Mouse (Mus musculus): ENCODE measurements around the gene Smg6. TPM values are rescaled to one million over a fixed set of nuclear protein-coding genes. Genes with fewer than 3 reads are reported as not detected.

The Smg6 gene
- polyA plus RNA-seq, 1 experiment from 2014 or later: 17.3 TPM

DNA sequence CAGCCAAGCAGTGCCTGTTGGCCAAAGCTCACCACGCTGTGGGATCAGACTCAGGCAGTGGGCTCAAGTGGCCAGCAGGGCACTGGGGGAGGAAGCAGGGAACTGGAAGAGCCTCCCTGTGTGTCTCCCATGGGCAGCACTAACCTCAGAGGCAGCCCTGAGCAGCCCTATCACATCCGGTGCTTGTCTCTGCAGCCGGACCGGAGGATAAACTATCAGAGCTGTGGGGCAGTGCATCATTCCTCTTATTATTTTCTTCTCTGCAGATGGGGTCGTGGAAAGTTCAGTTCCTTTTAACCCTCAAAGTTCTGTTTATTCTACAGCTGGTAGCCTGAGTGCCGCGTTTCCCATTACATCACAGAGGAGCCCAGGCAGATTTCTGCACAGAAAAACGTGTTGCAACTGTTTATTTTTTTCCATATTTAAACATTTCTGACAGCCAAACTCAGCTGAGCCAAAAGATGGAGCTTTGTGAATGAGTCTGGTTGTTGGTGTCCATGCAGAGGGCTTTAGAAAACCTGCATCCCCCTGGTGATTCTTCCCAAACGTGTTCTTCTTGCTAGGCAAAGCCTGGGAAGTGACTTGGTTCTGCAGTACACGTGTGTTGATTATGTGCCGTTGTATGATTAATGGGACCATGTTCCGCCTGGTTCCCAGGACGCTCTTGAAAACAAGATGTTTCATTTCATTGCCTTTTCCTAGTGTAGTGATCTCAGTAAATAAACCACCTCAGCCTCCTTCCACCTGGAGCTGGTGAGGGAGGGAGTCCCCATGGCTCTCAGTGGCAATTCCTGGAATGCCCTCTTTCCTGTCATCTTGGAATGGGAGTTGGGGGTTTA is 126.3 kb downstream of the Smg6 start:
- no peaks in the 10 kb centered on the region for H3K36me3 ChIP-seq
- no peaks in the 10 kb centered on the region for H3K9me3 ChIP-seq
- peaks cover 75% of the 10 kb centered on the region for H3K4me1 ChIP-seq
- H3K9ac ChIP-seq: peak overlapping the region; percentile 14; the same call in 1 of the 2 replicates
- peak overlapping the region; percentile 26; the same call in 1 of the 2 replicates for H3K4me2 ChIP-seq
- 5% methylated on average over 13 of the region's 13 CpGs for WGBS
- peak overlapping the region; percentile 94 for H3K27ac ChIP-seq
- no peaks in the 10 kb centered on the region for H3K27me3 ChIP-seq
- no peak overlapping the region for H3K4me3 ChIP-seq
- peak; percentile 65 for ATAC-seq (ENCODE audit: borderline replicate concordance, extremely low read depth, low FRiP score, low TSS enrichment)

DNA sequence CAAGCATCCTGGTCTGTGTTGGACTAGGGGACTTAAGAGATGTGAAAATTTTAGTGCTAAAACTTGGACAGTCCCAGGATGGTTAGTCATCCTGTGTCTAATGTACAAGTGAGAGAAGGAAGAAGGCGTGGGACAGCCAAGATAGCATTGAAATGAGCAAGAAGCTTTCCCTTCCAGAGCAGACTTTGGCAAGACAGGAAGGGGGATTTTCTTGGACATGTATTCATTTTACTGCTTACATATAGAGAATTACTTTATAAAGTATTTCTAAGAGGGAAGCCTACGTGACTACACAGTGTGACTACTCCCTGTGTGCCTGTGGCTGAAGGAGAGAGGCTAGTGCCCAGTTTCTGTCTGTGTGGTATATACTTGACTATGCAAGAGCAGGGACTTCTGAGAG is 127.4 kb downstream of the Smg6 start:
- no peak for ATAC-seq (ENCODE audit: borderline replicate concordance, extremely low read depth, low FRiP score, low TSS enrichment)
- H3K4me1 ChIP-seq: peaks cover 67% of the 10 kb centered on the region

DNA sequence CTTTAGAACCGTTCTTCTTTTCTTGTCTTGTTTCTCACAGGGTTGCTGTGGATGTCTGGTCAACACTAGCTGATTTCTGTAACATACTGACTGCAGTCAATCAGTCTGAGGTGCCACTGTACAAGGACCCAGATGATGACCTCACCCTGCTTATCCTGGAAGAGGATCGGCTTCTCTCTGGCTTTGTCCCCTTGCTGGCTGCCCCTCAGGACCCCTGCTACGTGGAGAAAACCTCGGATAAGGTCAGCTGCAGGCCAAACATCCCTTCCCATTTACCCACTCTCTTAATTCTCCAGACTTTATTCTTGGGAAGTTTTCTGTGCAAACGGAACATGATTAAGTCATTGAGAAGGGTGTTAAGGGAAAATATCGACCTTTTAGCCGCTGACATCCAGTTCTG is 128.1 kb downstream of the Smg6 start:
- no peak overlapping the region for H3K9ac ChIP-seq

More for the DNA sequence above, 127.4 kb downstream of the Smg6 start:
- Histone ChIP-seq H3K9me3 (no peaks in the 10 kb centered on the region), H3K27me3 (no peaks in the 10 kb centered on the region), H3K36me3 (no peaks in the 10 kb centered on the region), H3K4me2 (no peak overlapping the region), H3K9ac (no peak overlapping the region), H3K27ac (peak overlapping the region; percentile 94), H3K4me3 (no peak overlapping the region)
- WGBS: 55% methylated on average over 2 of the region's 2 CpGs

DNA sequence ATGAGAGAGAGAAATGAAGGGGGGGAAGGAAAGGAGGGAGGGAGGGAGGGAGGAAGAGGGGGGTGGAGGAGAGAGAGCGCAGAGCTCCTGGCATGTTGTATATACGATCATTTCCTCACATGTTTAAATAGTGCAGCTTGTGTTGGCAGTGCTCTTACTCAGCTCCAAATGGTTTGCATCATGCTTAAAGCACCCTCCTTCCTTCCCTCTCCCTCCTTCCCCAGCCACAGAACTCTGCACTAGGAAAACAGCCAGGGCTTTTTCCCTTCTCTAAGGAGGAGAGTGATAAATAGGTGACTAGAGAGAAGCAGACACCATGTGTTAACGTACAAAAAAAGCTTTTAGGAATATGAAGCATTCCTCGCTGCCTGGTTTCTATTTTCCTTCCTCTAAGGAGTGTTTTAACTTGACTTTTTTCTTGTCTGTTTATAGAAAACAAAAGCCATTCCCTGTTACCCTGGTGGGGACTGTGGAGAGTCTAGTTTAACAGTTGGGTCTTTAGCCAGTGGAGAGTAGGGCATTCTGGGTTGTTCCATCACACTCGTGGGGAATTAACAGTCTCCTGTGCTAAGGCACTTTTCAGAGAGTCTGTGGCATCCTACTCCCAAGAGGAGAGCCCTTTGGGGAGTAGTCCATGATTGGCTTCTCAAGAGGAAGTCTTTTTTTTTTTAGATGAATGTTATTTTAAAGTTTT is 128.7 kb downstream of the Smg6 start:
- Histone ChIP-seq H3K4me2 (no peak overlapping the region), H3K36me3 (no peaks in the 10 kb centered on the region), H3K9ac (no peak overlapping the region), H3K4me3 (no peak overlapping the region), H3K27ac (peak overlapping the region; percentile 94), H3K4me1 (peaks cover 54% of the 10 kb centered on the region), H3K27me3 (no peaks in the 10 kb centered on the region), H3K9me3 (no peaks in the 10 kb centered on the region)
- 21% methylated on average over 5 of the region's 5 CpGs for WGBS
- ATAC-seq (ENCODE audit: borderline replicate concordance, extremely low read depth, low FRiP score, low TSS enrichment): peak; percentile 91

More for the DNA sequence above, 128.1 kb downstream of the Smg6 start:
- no peaks in the 10 kb centered on the region for H3K9me3 ChIP-seq
- 16% methylated on average over 7 of the region's 7 CpGs for WGBS
- H3K27ac ChIP-seq: peak overlapping the region; percentile 94
- H3K4me3 ChIP-seq: no peak overlapping the region
- H3K36me3 ChIP-seq: no peaks in the 10 kb centered on the region
- H3K4me1 ChIP-seq: peaks cover 60% of the 10 kb centered on the region
- H3K27me3 ChIP-seq: no peaks in the 10 kb centered on the region
- peak; percentile 20; the same call in 1 of the 2 replicates for ATAC-seq (ENCODE audit: borderline replicate concordance, extremely low read depth, low FRiP score, low TSS enrichment)
- H3K4me2 ChIP-seq: no peak overlapping the region

DNA sequence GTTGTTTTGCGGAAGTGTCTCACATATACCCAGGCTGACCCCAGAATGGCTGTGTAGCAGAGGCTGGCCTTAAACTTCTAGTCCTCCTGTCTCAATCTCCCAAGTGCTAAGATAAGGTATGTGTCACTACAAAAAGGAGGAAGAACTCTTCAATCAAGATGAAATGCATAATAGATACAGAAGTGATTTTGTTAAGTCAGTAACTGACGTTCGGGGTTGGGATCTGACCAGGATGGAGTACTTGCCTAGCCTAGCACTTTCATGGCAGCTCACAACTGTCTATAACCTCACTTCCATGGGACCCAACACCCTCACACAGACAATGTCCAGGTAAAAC is 129.2 kb downstream of the Smg6 start:
- Histone ChIP-seq H3K9ac (no peak overlapping the region), H3K4me1 (peaks cover 49% of the 10 kb centered on the region), H3K27me3 (no peaks in the 10 kb centered on the region), H3K9me3 (no peaks in the 10 kb centered on the region), H3K4me3 (no peak overlapping the region), H3K27ac (peak overlapping the region; percentile 94), H3K4me2 (no peak overlapping the region), H3K36me3 (no peaks in the 10 kb centered on the region)
- WGBS: 47% methylated on average over 3 of the region's 3 CpGs
- no peak for ATAC-seq (ENCODE audit: borderline replicate concordance, extremely low read depth, low FRiP score, low TSS enrichment)

DNA sequence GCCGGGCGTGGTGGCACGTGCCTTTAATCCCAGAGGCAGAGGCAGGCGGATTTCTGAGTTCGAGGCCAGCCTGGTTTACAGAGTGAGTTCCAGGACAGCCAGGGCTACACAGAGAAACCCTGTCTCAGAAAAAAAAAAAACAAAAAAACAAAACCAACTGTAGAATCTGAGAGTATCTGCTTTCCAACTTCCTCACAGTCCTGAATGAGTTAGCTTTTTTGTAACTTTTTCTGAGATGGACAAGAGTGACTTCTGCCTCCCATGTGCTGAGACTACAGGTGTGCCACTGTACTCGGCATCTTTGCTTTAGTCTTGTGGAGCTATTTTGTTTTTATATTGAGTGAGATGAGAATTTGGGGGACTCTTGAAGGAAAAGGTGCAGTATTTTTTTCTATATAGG is 137.0 kb downstream of the Smg6 start:
- no peak for ATAC-seq (ENCODE audit: borderline replicate concordance, extremely low read depth, low FRiP score, low TSS enrichment)

DNA sequence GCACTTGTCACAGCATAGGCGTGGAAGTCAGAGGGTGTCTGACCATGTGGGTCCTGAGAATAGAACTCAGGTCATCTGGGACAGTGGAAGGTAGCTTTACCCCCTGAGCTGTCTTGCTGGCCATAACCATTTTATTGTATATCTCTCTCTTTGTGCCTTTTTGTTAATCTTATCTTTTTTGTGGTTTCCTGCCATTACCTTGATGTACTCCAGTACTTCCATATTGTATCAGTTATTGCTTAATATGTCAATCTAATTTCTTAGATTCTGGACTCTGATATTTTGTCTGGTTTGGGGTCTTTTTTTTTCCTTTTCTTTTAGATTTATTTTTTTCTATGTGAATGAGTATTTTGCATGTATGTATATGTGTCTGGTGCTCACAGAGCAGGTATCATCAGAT is 138.6 kb downstream of the Smg6 start:
- Histone ChIP-seq H3K4me3 (no peak overlapping the region), H3K9ac (no peak overlapping the region), H3K27ac (no peak overlapping the region), H3K4me2 (no peak overlapping the region), H3K36me3 (no peaks in the 10 kb centered on the region), H3K27me3 (no peaks in the 10 kb centered on the region), H3K9me3 (no peaks in the 10 kb centered on the region), H3K4me1 (no peaks in the 10 kb centered on the region)
- ATAC-seq (ENCODE audit: borderline replicate concordance, extremely low read depth, low FRiP score, low TSS enrichment): no peak
- 84% methylated on average over 1 of the region's 1 CpGs for WGBS

More for the DNA sequence above, 137.0 kb downstream of the Smg6 start:
- no peak overlapping the region for H3K4me2 ChIP-seq
- no peaks in the 10 kb centered on the region for H3K9me3 ChIP-seq
- no peaks in the 10 kb centered on the region for H3K36me3 ChIP-seq
- no peaks in the 10 kb centered on the region for H3K4me1 ChIP-seq
- no peak overlapping the region for H3K4me3 ChIP-seq
- H3K27me3 ChIP-seq: no peaks in the 10 kb centered on the region
- 90% methylated on average over 6 of the region's 6 CpGs for WGBS
- H3K9ac ChIP-seq: no peak overlapping the region
- H3K27ac ChIP-seq: no peak overlapping the region

DNA sequence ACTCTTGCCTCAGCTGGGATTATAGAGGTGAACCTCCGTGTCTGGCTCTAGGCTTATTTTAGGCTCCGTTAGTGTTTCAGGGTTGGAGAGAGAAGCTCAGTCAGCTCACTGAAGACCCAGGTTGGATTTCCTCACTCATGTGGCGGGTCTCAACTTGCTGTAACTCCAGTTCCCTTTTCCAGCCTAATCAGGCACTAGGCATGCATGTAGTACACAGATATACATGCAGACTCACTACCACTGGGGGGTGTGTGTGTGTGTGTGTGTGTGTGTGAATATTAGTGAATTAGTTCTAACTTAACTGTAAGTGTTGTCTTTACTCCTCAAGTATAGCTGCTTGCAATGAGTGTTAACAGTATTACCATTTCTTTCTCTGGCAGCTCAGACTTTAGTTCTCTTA is 145.7 kb downstream of the Smg6 start:
- 0 out of 2 replicates have a peak overlapping the region, but pooled peaks have one; percentile 24 for H3K27ac ChIP-seq
- H3K27me3 ChIP-seq: no peaks in the 10 kb centered on the region
- ATAC-seq (ENCODE audit: borderline replicate concordance, extremely low read depth, low FRiP score, low TSS enrichment): no peak
- H3K9me3 ChIP-seq: no peaks in the 10 kb centered on the region
- H3K9ac ChIP-seq: no peak overlapping the region
- no peak overlapping the region for H3K4me2 ChIP-seq
- H3K36me3 ChIP-seq: no peaks in the 10 kb centered on the region
- H3K4me3 ChIP-seq: no peak overlapping the region
- 74% methylated on average over 3 of the region's 3 CpGs for WGBS
- H3K4me1 ChIP-seq: peaks cover 23% of the 10 kb centered on the region

DNA sequence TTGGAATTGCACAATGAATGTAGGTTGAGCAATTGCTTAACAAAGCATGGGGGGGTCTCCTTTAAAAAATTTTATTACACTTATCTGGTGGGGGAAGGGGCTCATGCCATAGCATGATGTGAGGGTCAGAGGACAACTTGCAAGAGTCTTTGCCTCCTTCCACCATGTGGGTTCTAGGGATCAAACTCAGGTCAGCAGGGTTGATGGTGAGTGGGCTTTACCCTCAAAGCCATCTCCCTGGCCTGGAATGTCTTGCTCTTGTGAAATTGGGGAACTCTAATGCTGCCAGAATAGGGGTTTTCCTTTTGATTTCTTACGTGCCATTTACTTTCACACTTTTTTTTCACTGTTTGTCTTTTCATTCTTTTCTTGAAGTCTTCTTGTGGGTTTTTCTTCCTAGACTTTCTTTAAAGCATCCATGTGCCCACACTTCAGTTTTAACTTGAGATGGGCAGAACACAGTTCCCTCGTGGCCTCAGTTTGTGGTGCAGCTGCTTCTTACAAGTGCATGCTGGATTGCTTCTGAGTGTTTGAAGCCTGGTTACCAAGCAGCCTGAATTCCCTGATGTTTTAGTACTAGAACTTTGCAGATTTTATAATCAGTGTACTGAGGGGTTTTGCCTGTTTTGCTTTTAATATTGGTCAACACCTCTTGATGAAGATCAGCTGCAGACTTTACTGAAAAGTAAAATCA is 147.5 kb downstream of the Smg6 start:
- ATAC-seq (ENCODE audit: borderline replicate concordance, extremely low read depth, low FRiP score, low TSS enrichment): no peak
- Histone ChIP-seq H3K4me3 (no peak overlapping the region), H3K9ac (no peak overlapping the region), H3K4me2 (no peak overlapping the region), H3K9me3 (no peaks in the 10 kb centered on the region), H3K27me3 (no peaks in the 10 kb centered on the region), H3K36me3 (no peaks in the 10 kb centered on the region), H3K4me1 (peaks cover 23% of the 10 kb centered on the region), H3K27ac (no peak overlapping the region)
- 30% methylated on average over 2 of the region's 2 CpGs for WGBS

DNA sequence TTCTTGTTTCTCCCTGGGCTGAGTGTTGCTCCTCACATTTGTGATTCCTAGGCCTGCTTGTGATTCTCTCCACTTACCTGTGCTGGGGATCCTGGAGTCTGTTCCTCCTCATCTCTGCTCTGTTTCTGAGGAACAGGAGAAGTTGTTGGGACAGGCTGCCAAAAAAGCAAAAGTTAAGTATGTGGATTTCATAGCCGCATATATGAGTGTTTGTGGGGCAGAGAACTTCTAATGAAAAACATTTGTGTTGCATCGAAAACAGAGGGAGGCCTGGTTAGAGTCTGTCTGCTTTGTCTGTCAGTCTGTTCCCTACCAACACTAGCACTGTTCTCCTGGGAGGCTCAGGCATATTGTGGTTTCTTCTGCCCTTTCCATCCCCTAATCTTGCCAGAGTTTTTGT is 148.1 kb downstream of the Smg6 start:
- H3K9ac ChIP-seq: no peak overlapping the region
- H3K4me2 ChIP-seq: no peak overlapping the region
- ATAC-seq (ENCODE audit: borderline replicate concordance, extremely low read depth, low FRiP score, low TSS enrichment): no peak
- H3K27me3 ChIP-seq: no peaks in the 10 kb centered on the region
- no peak overlapping the region for H3K4me3 ChIP-seq
- WGBS: 76% methylated on average over 2 of the region's 2 CpGs
- no peaks in the 10 kb centered on the region for H3K36me3 ChIP-seq
- H3K9me3 ChIP-seq: no peaks in the 10 kb centered on the region
- H3K4me1 ChIP-seq: peaks cover 23% of the 10 kb centered on the region
- no peak overlapping the region for H3K27ac ChIP-seq

DNA sequence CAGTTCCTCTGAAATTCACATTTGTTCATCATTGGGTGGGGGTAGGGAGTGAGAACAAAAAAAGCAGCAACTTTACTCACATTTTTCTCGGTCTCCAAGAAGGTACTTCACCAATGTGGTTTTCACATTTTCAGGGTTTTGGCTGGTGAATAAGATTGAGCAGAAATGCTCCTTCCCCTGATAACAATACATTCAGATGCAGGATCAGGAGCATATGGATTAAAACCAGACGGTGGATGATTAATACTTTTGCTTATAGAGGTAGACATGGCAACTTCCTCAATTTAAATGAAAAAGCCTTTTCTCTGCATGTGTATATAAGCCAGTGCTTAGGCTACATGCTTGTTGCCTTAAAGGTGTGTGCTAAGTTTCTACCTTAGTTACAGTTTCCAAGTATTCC is 148.9 kb downstream of the Smg6 start:
- no peak for ATAC-seq (ENCODE audit: borderline replicate concordance, extremely low read depth, low FRiP score, low TSS enrichment)
- H3K9ac ChIP-seq: no peak overlapping the region
- H3K4me3 ChIP-seq: no peak overlapping the region
- WGBS: 43% methylated on average over 2 of the region's 2 CpGs
- no peaks in the 10 kb centered on the region for H3K36me3 ChIP-seq
- H3K9me3 ChIP-seq: no peaks in the 10 kb centered on the region
- no peaks in the 10 kb centered on the region for H3K27me3 ChIP-seq
- H3K27ac ChIP-seq: no peak overlapping the region
- H3K4me1 ChIP-seq: peaks cover 23% of the 10 kb centered on the region
- H3K4me2 ChIP-seq: no peak overlapping the region

DNA sequence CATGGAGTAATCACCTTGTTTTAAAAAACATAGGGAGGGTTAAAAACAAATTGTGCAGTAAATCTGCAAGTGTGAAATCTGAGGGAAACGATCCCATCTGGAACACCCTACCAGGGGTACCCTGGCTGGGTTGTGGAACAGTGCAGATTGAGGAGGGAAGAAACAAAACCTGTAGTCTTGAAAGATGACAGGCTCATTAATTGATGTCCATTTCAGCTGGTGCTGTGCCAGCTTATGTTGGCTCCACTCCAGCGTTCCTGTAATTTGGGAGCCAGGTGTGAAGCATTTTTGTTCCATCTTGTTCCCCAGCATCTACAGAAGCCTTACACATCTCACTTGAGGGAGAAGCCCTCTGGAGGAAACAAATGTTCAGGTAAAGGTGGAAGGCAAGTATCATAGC is 153.0 kb downstream of the Smg6 start:
- Histone ChIP-seq H3K9ac (no peak overlapping the region), H3K27ac (no peak overlapping the region), H3K9me3 (no peaks in the 10 kb centered on the region), H3K4me3 (no peak overlapping the region), H3K36me3 (peaks cover 7% of the 10 kb centered on the region; the same call in 1 of the 2 replicates), H3K27me3 (no peaks in the 10 kb centered on the region), H3K4me1 (peaks cover 13% of the 10 kb centered on the region), H3K4me2 (no peak overlapping the region)
- ATAC-seq (ENCODE audit: borderline replicate concordance, extremely low read depth, low FRiP score, low TSS enrichment): no peak
- WGBS: 81% methylated on average over 2 of the region's 2 CpGs

Measured in lung, embryonic 15.5 days (tissue).